Mouse (Mus musculus): ENCODE data around the gene Rsph10b. TPM values are rescaled to one million over a fixed set of nuclear protein-coding genes. Genes with fewer than 3 reads are reported as not detected.
A peak's percentile ranks its signal among the peaks of the same experiment; 100 is the strongest.

Gene Rsph10b
- polyA plus RNA-seq, 1 experiment: 11.7 TPM

DNA sequence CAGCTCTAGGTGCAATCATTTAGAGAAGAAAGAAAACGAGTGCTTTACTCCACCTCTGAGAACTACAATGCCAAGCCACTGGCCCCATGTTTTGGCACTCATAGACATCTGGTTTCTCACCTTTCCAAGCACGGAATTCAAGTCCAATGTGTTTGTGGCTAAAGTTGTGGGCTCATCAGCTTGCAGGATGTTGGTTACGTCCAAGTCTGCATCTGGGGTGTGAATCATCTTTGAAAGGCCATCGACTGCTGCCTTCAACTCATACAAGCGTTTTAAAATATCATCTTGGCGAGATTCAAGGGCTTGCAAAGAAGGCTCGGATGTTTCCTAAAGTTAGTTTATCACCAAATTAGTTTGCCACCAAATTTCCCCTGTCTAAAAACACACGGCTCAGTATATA lies 26.4 kb upstream of the Rsph10b start:
- whole genome bisulfite sequencing: 84% methylated on average over 8 of the region's 8 CpGs
- no peaks in the 10 kb centered on the region; the same call in 1 of the 2 replicates for H3K4me1 ChIP-seq (ENCODE audit: control insufficient read depth, insufficient read depth, low read length)
- no peak for TF ChIP-seq POLR2A (IDR thresholded peaks at IDR 0.05; ENCODE audit: borderline replicate concordance, insufficient read depth, low read length)
- TF ChIP-seq CTCF (IDR thresholded peaks at IDR 0.05; ENCODE audit: borderline replicate concordance, insufficient read depth, low read depth, low read length): no peak
- H3K27me3 ChIP-seq (ENCODE audit: control insufficient read depth, insufficient read depth, low read length): no peaks in the 10 kb centered on the region
- no peak overlapping the region for H3K27ac ChIP-seq (ENCODE audit: insufficient read depth, low read length)
- H3K4me3 ChIP-seq (replicated peaks; ENCODE audit: insufficient read depth, low read depth, low read length): no peak overlapping the region
- no peak for DNase-seq

- Histone ChIP-seq H3K4me3 (replicated peaks; ENCODE audit: insufficient read depth, low read depth, low read length) (peak overlapping the region; percentile 76), H3K27me3 (ENCODE audit: control insufficient read depth, insufficient read depth, low read length) (no peaks in the 10 kb centered on the region), H3K27ac (ENCODE audit: insufficient read depth, low read length) (no peak overlapping the region), H3K4me1 (ENCODE audit: control insufficient read depth, insufficient read depth, low read length) (no peaks in the 10 kb centered on the region; the same call in 1 of the 2 replicates)
- DNase-seq: no peak
- no peak for TF ChIP-seq CTCF (IDR thresholded peaks at IDR 0.05; ENCODE audit: borderline replicate concordance, insufficient read depth, low read depth, low read length)
- no peak for TF ChIP-seq POLR2A (IDR thresholded peaks at IDR 0.05; ENCODE audit: borderline replicate concordance, insufficient read depth, low read length)
- WGBS: 2% methylated on average over 9 of the region's 9 CpGs
Measured at GRCm38 (mm10) chr5:143908926-143909325, 23.9 kb upstream of the Rsph10b start.

- Histone ChIP-seq H3K4me1 (ENCODE audit: control insufficient read depth, insufficient read depth, low read length) (no peaks in the 10 kb centered on the region; the same call in 1 of the 2 replicates), H3K4me3 (replicated peaks; ENCODE audit: insufficient read depth, low read depth, low read length) (peak within 1 kb of the TSS; percentile 79), H3K27me3 (ENCODE audit: control insufficient read depth, insufficient read depth, low read length) (no peaks in the 10 kb centered on the region), H3K27ac (ENCODE audit: insufficient read depth, low read length) (peak within 1 kb of the TSS; percentile 31)
- DNase-seq: peak; percentile 97 to 99
- WGBS: under 1% methylated on average over 70 of the region's 70 CpGs
- peak; percentile 63; the same call in 1 of the 2 replicates for TF ChIP-seq POLR2A (IDR thresholded peaks at IDR 0.05; ENCODE audit: borderline replicate concordance, insufficient read depth, low read length)
- TF ChIP-seq CTCF (IDR thresholded peaks at IDR 0.05; ENCODE audit: borderline replicate concordance, insufficient read depth, low read depth, low read length): no peak
Measured at GRCm38 (mm10) chr5:143909417-143910400, 23.1 kb upstream of the Rsph10b start, which contains the start of the genes Aimp2 and Pms2. Gene Aimp2 (minus strand): TSS chr5:143909847. Gene Pms2 (plus strand): TSS chr5:143909964.

DNA sequence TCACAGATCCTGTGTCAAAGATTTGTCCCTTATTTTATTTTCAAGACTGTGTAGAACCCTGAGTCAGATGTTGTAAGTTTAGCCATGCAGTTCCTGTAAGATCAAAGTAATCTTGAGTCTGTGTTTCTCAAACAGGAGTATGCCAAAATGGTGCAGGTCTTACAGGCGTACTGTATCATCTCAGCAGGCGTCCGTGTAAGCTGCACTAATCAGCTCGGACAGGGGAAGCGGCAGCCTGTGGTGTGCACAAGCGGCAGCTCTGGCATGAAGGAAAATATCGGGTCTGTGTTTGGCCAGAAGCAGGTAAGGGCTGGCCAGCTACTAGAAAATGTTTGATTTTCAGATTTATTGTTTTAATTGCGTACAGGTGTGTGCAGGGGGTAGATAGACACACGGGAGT lies 16.6 kb upstream of the Rsph10b start:
- WGBS: 38% methylated on average over 9 of the region's 9 CpGs
- Histone ChIP-seq H3K27me3 (ENCODE audit: control insufficient read depth, insufficient read depth, low read length) (no peaks in the 10 kb centered on the region), H3K4me1 (ENCODE audit: control insufficient read depth, insufficient read depth, low read length) (peaks cover 2% of the 10 kb centered on the region; the same call in 1 of the 2 replicates), H3K27ac (ENCODE audit: insufficient read depth, low read length) (no peak overlapping the region), H3K4me3 (replicated peaks; ENCODE audit: insufficient read depth, low read depth, low read length) (no peak overlapping the region)
- DNase-seq: no peak
- TF ChIP-seq POLR2A (IDR thresholded peaks at IDR 0.05; ENCODE audit: borderline replicate concordance, insufficient read depth, low read length) (no peak), CTCF (IDR thresholded peaks at IDR 0.05; ENCODE audit: borderline replicate concordance, insufficient read depth, low read depth, low read length) (no peak)

GRCm38 (mm10) chr5:143917418-143917817 lies 15.4 kb upstream of the Rsph10b start:
- peak in 1 of 2 experiments; percentile 24 for DNase-seq
- Histone ChIP-seq H3K27ac (ENCODE audit: insufficient read depth, low read length) (no peak overlapping the region), H3K4me1 (ENCODE audit: control insufficient read depth, insufficient read depth, low read length) (peaks cover 2% of the 10 kb centered on the region; the same call in 1 of the 2 replicates), H3K4me3 (replicated peaks; ENCODE audit: insufficient read depth, low read depth, low read length) (no peak overlapping the region), H3K27me3 (ENCODE audit: control insufficient read depth, insufficient read depth, low read length) (no peaks in the 10 kb centered on the region)
- 48% methylated on average over 5 of the region's 5 CpGs for WGBS
- TF ChIP-seq CTCF (IDR thresholded peaks at IDR 0.05; ENCODE audit: borderline replicate concordance, insufficient read depth, low read depth, low read length) (peak; percentile 44; the same call in 1 of the 2 replicates), POLR2A (IDR thresholded peaks at IDR 0.05; ENCODE audit: borderline replicate concordance, insufficient read depth, low read length) (no peak)

DNA sequence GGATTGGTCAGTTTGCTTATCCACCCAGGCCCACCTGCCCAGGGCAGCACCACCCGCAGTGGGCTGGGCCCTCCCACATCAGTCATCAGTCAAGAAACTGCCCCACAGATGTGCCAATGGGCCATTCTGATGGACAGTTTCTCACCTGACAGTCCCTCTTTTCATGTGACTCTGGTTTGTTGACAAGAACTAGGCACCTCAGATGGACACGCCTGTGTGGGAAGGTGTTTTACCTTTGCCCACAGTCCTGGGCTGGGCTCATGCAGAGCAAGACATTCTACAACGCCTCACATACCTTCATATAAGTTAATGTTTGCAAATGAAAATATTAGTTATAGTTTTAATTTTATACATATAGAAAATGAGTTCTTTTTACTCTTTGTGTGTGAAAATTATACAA lies 14.7 kb upstream of the Rsph10b start:
- Histone ChIP-seq H3K27ac (ENCODE audit: insufficient read depth, low read length) (no peak overlapping the region), H3K4me1 (ENCODE audit: control insufficient read depth, insufficient read depth, low read length) (peaks cover 2% of the 10 kb centered on the region; the same call in 1 of the 2 replicates), H3K27me3 (ENCODE audit: control insufficient read depth, insufficient read depth, low read length) (no peaks in the 10 kb centered on the region), H3K4me3 (replicated peaks; ENCODE audit: insufficient read depth, low read depth, low read length) (no peak overlapping the region)
- DNase-seq: no peak
- over 99% methylated on average over 3 of the region's 3 CpGs for WGBS
- TF ChIP-seq POLR2A (IDR thresholded peaks at IDR 0.05; ENCODE audit: borderline replicate concordance, insufficient read depth, low read length) (no peak), CTCF (IDR thresholded peaks at IDR 0.05; ENCODE audit: borderline replicate concordance, insufficient read depth, low read depth, low read length) (no peak)

- Histone ChIP-seq H3K4me1 (ENCODE audit: control insufficient read depth, insufficient read depth, low read length) (no peaks in the 10 kb centered on the region), H3K27ac (ENCODE audit: insufficient read depth, low read length) (no peak overlapping the region), H3K4me3 (replicated peaks; ENCODE audit: insufficient read depth, low read depth, low read length) (no peak overlapping the region), H3K27me3 (ENCODE audit: control insufficient read depth, insufficient read depth, low read length) (no peaks in the 10 kb centered on the region)
- no peak for TF ChIP-seq POLR2A (IDR thresholded peaks at IDR 0.05; ENCODE audit: borderline replicate concordance, insufficient read depth, low read length)
- no peak for DNase-seq
- WGBS: 90% methylated on average over 6 of the region's 6 CpGs
Measured at GRCm38 (mm10) chr5:143924781-143925452, 7.9 kb upstream of the Rsph10b start.

All from cerebellum, adult 2 months (tissue).